Mouse (Mus musculus) hindbrain, embryonic 14.5 days (tissue): ENCODE measurements at regions not wholly inside any gene's neighbourhood (a gene's known extent, or its start where the extent isn't known, plus 50 kb on each side); places are given as distances from the start of the nearest gene placed in this dataset.

Source experiments
- ATAC-seq: fragments of 200-750 bp; cut with Nextera tagmentation; 2 replicates; pipeline ENCODE4 v1.8.0; 2017; ENCODE audit warnings: moderate number of reproducible peaks, mild to moderate bottlenecking, moderate TSS enrichment, moderate library complexity; ENCODE audit not compliant: low FRiP score
- DNase-seq: peaks from one replicate; pipeline ENCODE4 v3.0.0-alpha.2; 2015; ENCODE audit warnings: low spot score
- H3K27ac ChIP-seq: fragments of 300-500 bp; sonication (generic); 2 replicates; pipeline ENCODE4 v1.5.1; 2014; ENCODE audit warnings: mild to moderate bottlenecking, moderate library complexity
- H3K27me3 ChIP-seq: fragments of 300-500 bp; sonication (generic); 2 replicates; pipeline ENCODE4 v1.6.1; 2014; ENCODE audit warnings: mild to moderate bottlenecking, low read length, mixed read lengths; ENCODE audit not compliant: control insufficient read depth, insufficient read depth
- H3K36me3 ChIP-seq: fragments of 300-500 bp; sonication (generic); replicated peaks from 2 replicates; pipeline ENCODE4 v1.6.1; 2014; ENCODE audit not compliant: control insufficient read depth, insufficient read depth
- H3K4me1 ChIP-seq: fragments of 300-500 bp; sonication (generic); replicated peaks from 2 replicates; pipeline ENCODE4 v1.6.1; 2014; ENCODE audit warnings: antibody characterized with exemption, low read length, mixed read lengths; ENCODE audit not compliant: control insufficient read depth, insufficient read depth
- H3K4me2 ChIP-seq: fragments of 300-500 bp; sonication (generic); replicated peaks from 2 replicates; pipeline ENCODE4 v1.6.1; 2014; ENCODE audit warnings: mild to moderate bottlenecking, moderate library complexity
- H3K4me3 ChIP-seq: fragments of 300-500 bp; sonication (generic); replicated peaks from 2 replicates; pipeline ENCODE4 v1.5.1; 2014; ENCODE audit warnings: mild to moderate bottlenecking, low read length
- H3K9ac ChIP-seq: fragments of 300-500 bp; sonication (generic); 2 replicates; pipeline ENCODE4 v1.6.1; 2014
- H3K9me3 ChIP-seq: fragments of 300-500 bp; sonication (generic); 2 replicates; pipeline ENCODE4 v1.6.1; 2016; ENCODE audit warnings: low read length; ENCODE audit not compliant: control insufficient read depth
- WGBS: fragments of 180-500 bp; shearing (Covaris S2); extraction: QIAGEN DNeasy Blood & Tissue Kit; methylation state at CpG from one replicate; pipeline ENCODE4 v1.1.7; 2014; 5-methylcytosine and 5-hydroxymethylcytosine counted together

DNA sequence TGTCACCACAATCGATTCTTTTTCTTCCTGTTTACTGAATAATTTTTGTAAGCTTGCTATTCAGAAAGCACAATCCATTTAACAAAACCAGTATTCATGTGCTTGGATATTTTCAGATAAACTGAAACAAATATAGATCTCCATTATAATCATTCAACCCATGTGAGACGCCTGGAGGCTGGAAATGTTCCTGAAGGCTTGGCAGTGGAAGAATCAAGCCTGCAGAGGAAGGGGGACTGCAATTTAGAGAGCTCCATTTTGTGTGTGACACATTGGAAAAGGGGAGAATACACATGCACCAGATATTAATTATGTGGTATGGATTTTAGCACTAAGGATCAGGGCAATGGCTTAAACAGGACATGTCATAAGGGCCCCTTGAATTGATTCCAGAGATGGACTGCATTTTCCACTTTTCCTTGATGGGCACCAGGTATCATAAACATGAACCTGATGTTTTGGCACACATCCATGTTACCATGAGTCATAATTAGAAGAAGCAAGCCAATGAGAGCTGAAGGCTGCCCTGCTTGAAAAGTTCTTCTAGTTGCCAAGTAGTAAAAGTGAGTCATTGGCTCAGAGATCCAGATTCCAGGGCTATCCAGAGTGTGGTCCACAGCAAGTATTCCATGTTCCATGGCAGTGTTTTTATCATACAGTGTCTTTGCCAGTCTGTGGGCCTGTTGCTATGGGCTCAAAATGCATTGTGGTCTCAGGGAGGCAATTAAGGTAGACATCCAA, 282.8 kb downstream of the Impad1 start:
- H3K27ac ChIP-seq = no peak overlapping the region
- H3K4me3 ChIP-seq = no peak overlapping the region
- no peak for ATAC-seq
- H3K9me3 ChIP-seq = no peaks in the 10 kb centered on the region
- no peak for DNase-seq
- 77% methylated on average over 2 of the region's 2 CpGs for WGBS
- no peaks in the 10 kb centered on the region for H3K27me3 ChIP-seq
- H3K36me3 ChIP-seq = no peaks in the 10 kb centered on the region
- no peaks in the 10 kb centered on the region for H3K4me1 ChIP-seq
- no peak overlapping the region for H3K4me2 ChIP-seq
- no peak overlapping the region for H3K9ac ChIP-seq

DNA sequence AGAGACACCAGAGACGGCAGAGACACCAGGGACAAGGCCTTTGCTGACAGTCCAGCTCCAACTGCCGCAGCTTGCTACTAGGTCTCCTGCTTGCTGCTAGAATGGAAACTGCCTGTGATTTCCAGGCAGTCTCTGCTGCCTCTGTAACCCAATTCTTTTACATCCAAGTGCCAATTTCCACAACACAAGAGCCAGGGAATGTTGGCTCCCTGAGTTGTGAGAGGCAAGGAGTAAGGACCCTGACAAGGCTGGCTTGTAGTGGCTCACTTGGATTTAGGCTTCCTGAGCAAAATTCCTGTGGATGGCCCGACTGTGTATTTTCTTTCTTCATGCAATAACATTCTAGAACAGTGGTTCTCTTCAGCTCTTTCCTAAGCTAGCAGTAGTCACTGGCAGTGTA, 283.9 kb downstream of the Impad1 start:
- H3K9me3 ChIP-seq = no peaks in the 10 kb centered on the region
- no peak overlapping the region for H3K4me3 ChIP-seq
- no peak for ATAC-seq
- H3K27ac ChIP-seq = no peak overlapping the region
- H3K4me1 ChIP-seq = no peaks in the 10 kb centered on the region
- H3K9ac ChIP-seq = no peak overlapping the region
- H3K36me3 ChIP-seq = no peaks in the 10 kb centered on the region
- DNase-seq = no peak
- no peaks in the 10 kb centered on the region for H3K27me3 ChIP-seq
- 88% methylated on average over 3 of the region's 3 CpGs for WGBS
- H3K4me2 ChIP-seq = no peak overlapping the region

GRCm38 (mm10) chr4:4497199-4497598, 296.0 kb downstream of the Impad1 start:
- Histone ChIP-seq H3K36me3 (no peaks in the 10 kb centered on the region), H3K4me1 (no peaks in the 10 kb centered on the region), H3K4me2 (no peak overlapping the region), H3K27ac (no peak overlapping the region), H3K4me3 (no peak overlapping the region), H3K27me3 (no peaks in the 10 kb centered on the region), H3K9ac (no peak overlapping the region), H3K9me3 (no peaks in the 10 kb centered on the region)
- DNase-seq (no peak), ATAC-seq (no peak)
- WGBS = 85% methylated on average over 1 of the region's 1 CpGs

GRCm38 (mm10) chr4:4496181-4496580, 297.0 kb downstream of the Impad1 start:
- Histone ChIP-seq H3K27me3 (no peaks in the 10 kb centered on the region), H3K9me3 (no peaks in the 10 kb centered on the region), H3K36me3 (no peaks in the 10 kb centered on the region), H3K27ac (no peak overlapping the region), H3K4me3 (no peak overlapping the region), H3K4me1 (no peaks in the 10 kb centered on the region), H3K4me2 (no peak overlapping the region), H3K9ac (no peak overlapping the region)
- WGBS = 9% methylated on average over 4 of the region's 4 CpGs
- ATAC-seq (no peak), DNase-seq (no peak)

DNA sequence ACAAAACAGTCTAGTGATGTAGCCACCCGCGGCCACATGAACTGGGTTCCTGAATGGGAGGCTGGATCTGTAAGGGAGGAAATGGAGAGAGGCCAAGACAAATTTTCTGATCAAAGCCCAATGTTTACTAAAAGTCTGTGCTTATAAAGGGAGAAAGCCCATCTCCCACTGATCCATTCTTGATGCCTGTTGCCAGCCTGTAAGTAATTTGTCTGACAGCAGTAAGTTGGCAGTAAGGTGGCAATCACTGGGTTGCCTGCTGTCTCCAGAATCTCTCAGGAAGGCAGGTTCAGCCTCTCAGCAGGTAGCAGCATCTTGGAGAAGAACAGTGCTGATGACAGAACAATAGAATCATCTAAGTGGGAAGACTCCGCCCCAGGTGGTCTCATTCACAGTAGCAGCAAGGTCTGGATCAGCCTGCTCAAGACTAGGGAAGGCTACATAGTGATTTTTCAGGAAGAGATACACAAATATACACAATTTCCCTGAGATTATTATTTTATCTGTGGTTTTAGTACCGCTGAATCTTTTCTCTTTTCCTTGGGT, 327.9 kb downstream of the Impad1 start:
- no peak overlapping the region for H3K4me3 ChIP-seq
- no peaks in the 10 kb centered on the region for H3K9me3 ChIP-seq
- H3K27me3 ChIP-seq = no peaks in the 10 kb centered on the region
- H3K4me2 ChIP-seq = no peak overlapping the region
- H3K27ac ChIP-seq = no peak overlapping the region
- H3K9ac ChIP-seq = no peak overlapping the region
- H3K36me3 ChIP-seq = no peaks in the 10 kb centered on the region
- WGBS = 46% methylated on average over 4 of the region's 4 CpGs
- DNase-seq (no peak), ATAC-seq (no peak)
- H3K4me1 ChIP-seq = no peaks in the 10 kb centered on the region

DNA sequence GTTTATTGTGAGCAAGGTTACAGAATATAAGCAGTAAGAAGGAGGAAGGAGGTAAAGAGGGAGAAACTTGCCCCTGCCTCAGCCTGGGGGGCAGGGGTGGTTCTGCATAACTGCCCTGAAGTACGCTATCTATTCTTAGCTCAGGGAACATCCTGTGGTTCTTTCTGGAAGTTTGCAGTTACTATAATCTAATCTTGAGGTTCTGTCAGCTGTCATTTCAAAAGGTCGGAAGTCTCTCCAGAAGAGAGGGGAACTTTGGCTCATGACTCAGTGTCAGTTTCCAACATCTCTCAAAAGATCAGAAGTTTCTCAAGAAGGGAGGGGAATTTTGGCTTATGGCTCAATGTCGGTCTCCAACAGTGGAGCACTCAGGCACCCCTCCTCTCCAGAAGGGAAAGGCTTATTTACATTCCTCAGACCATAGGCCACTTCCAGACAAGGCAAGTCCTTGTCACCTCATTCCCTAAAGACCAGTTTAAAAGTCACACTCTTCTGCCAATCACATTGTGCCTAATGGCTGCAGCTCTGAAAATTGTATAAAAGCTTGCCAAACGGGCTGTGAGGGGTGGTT, 328.9 kb downstream of the Impad1 start:
- no peaks in the 10 kb centered on the region for H3K36me3 ChIP-seq
- H3K4me1 ChIP-seq = no peaks in the 10 kb centered on the region
- DNase-seq (no peak), ATAC-seq (no peak)
- H3K9ac ChIP-seq = no peak overlapping the region
- no peak overlapping the region for H3K27ac ChIP-seq
- peaks cover 6% of the 10 kb centered on the region; the same call in 1 of the 2 replicates for H3K9me3 ChIP-seq
- H3K4me2 ChIP-seq = no peak overlapping the region
- whole genome bisulfite sequencing = 72% methylated on average over 4 of the region's 4 CpGs
- H3K27me3 ChIP-seq = no peaks in the 10 kb centered on the region
- H3K4me3 ChIP-seq = no peak overlapping the region

- no peak overlapping the region for H3K9ac ChIP-seq
- H3K4me2 ChIP-seq = no peak overlapping the region
- H3K4me1 ChIP-seq = no peaks in the 10 kb centered on the region
- DNase-seq (no peak), ATAC-seq (no peak)
- peaks cover 6% of the 10 kb centered on the region; the same call in 1 of the 2 replicates for H3K9me3 ChIP-seq
- no peak overlapping the region for H3K4me3 ChIP-seq
- H3K27ac ChIP-seq = no peak overlapping the region
- WGBS = 90% methylated on average over 9 of the region's 9 CpGs
- no peaks in the 10 kb centered on the region for H3K27me3 ChIP-seq
- no peaks in the 10 kb centered on the region for H3K36me3 ChIP-seq
Observed at GRCm38 (mm10) chr4:4459258-4459657, 333.9 kb downstream of the Impad1 start.

DNA sequence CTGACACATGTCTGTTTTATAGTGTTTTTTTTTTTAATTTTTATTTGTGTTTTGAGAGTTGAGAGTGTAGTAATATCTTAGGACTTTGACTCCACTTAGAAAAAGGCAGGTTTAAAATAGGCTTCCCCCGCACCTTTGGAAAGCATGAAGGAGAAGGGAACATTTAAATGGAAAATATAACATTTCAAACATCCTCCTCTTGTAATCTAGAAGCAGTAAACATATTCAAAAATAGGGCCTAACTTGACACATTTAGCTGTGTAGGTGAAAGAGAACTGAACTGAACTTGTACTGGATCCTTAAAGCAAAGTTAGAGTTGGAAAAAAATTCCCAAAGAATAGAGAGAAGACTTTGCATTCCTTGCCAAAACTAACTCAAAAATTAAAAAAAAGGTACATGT, 343.1 kb downstream of the Impad1 start:
- Histone ChIP-seq H3K4me1 (no peaks in the 10 kb centered on the region), H3K27ac (no peak overlapping the region), H3K9me3 (no peaks in the 10 kb centered on the region), H3K4me2 (no peak overlapping the region), H3K9ac (no peak overlapping the region), H3K4me3 (no peak overlapping the region), H3K27me3 (no peaks in the 10 kb centered on the region), H3K36me3 (no peaks in the 10 kb centered on the region)
- WGBS = 83% methylated on average over 1 of the region's 1 CpGs
- DNase-seq (no peak), ATAC-seq (no peak)

GRCm38 (mm10) chr4:4442650-4443049, 350.5 kb downstream of the Impad1 start:
- 90% methylated on average over 2 of the region's 2 CpGs for WGBS
- Histone ChIP-seq H3K4me1 (no peaks in the 10 kb centered on the region), H3K9me3 (no peaks in the 10 kb centered on the region), H3K36me3 (no peaks in the 10 kb centered on the region), H3K27me3 (no peaks in the 10 kb centered on the region), H3K4me3 (no peak overlapping the region), H3K27ac (no peak overlapping the region), H3K4me2 (no peak overlapping the region), H3K9ac (no peak overlapping the region)
- ATAC-seq (no peak), DNase-seq (no peak)
